In the genomic region with DNA sequence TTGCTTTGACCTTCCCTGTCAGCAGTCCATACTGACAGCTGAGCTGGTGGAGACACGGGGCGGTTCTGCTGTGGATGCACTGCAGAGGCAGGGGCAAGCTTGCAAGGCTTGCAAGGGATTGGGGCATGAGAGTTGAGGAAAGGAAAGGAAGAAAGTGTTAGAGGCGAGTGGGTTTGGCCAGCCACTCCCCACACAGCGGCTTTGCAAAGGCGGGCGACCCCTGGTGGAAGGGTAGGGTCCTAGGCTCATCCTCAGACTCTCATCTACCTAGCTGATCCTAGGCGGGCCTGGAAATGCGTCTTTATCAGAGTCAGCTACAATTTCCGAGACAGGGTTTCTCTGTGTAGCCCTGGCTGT, we compare ENCODE assay signal across 8 mouse cellular contexts. TPM values are rescaled to one million over a fixed set of nuclear protein-coding genes. Genes with fewer than 3 reads are reported as not detected.
DNase-seq lines count a peak whose midpoint lies in the region; ATAC-seq lines count a peak whose summit lies in the region.

No protein-coding gene starts in this region.

- H3K36me3 ChIP-seq in midbrain, embryonic 10.5 days, result no peaks in the 10 kb centered on the region
- no peaks in the 10 kb centered on the region for H3K36me3 ChIP-seq in midbrain, embryonic 16.5 days (ENCODE audit: control insufficient read depth, insufficient read depth, low read length)
- H3K36me3 ChIP-seq in intestine, embryonic 15.5 days, result no peaks in the 10 kb centered on the region
- H3K36me3 ChIP-seq in lung, embryonic 15.5 days, result no peaks in the 10 kb centered on the region

- H3K4me3 ChIP-seq in midbrain, embryonic 10.5 days, result peak overlapping the region; percentile 38
- H3K4me3 ChIP-seq in midbrain, embryonic 16.5 days (ENCODE audit: low read depth, low read length), result no peak overlapping the region
- H3K4me3 ChIP-seq in intestine, embryonic 15.5 days (replicated peaks), result 0 out of 2 replicates have a peak overlapping the region, but pooled peaks have one; percentile 19
- H3K4me3 ChIP-seq in lung, embryonic 15.5 days, result peak overlapping the region; percentile 20

- WGBS in midbrain, embryonic 10.5 days, result 4% methylated on average over 9 of the region's 9 CpGs
- WGBS in midbrain, embryonic 16.5 days, result 4% methylated on average over 9 of the region's 9 CpGs
- WGBS in intestine, embryonic 15.5 days, result 12% methylated on average over 9 of the region's 9 CpGs
- WGBS in lung, embryonic 15.5 days, result 5% methylated on average over 9 of the region's 9 CpGs

- ATAC-seq in midbrain, embryonic 16.5 days, result no peak
- ATAC-seq in granulocyte monocyte progenitor cell, adult 5-6 weeks (replicated peaks; ENCODE audit: poor library complexity, severe bottlenecking), result peak; percentile 41
- ATAC-seq in intestine, embryonic 15.5 days, result peak; percentile 32; the same call in 1 of the 2 replicates
- ATAC-seq in lung, embryonic 15.5 days (ENCODE audit: borderline replicate concordance, extremely low read depth, low FRiP score, low TSS enrichment), result peak; percentile 5; the same call in 1 of the 2 replicates

- no peak overlapping the region for H3K27ac ChIP-seq in midbrain, embryonic 10.5 days (replicated peaks)
- no peak overlapping the region for H3K27ac ChIP-seq in midbrain, embryonic 16.5 days (ENCODE audit: low read length)
- peak overlapping the region; percentile 57; the same call in 1 of the 2 replicates for H3K27ac ChIP-seq in intestine, embryonic 15.5 days
- H3K27ac ChIP-seq in lung, embryonic 15.5 days, result peak overlapping the region; percentile 50

- H3K9ac ChIP-seq in midbrain, embryonic 16.5 days (ENCODE audit: low read depth, low read length), result no peak overlapping the region
- no peak overlapping the region; the same call in 1 of the 2 replicates for H3K9ac ChIP-seq in intestine, embryonic 15.5 days
- H3K9ac ChIP-seq in lung, embryonic 15.5 days, result 0 out of 2 replicates have a peak overlapping the region, but pooled peaks have one; percentile 30

- H3K27me3 ChIP-seq in midbrain, embryonic 10.5 days (ENCODE audit: low read depth, poor library complexity, severe bottlenecking), result peaks cover 40% of the 10 kb centered on the region
- H3K27me3 ChIP-seq in midbrain, embryonic 16.5 days (ENCODE audit: control insufficient read depth, insufficient read depth, low read depth, low read length), result peaks cover 3% of the 10 kb centered on the region; the same call in 1 of the 2 replicates
- no peaks in the 10 kb centered on the region for H3K27me3 ChIP-seq in intestine, embryonic 15.5 days (replicated peaks)
- peaks cover 13% of the 10 kb centered on the region; the same call in 1 of the 2 replicates for H3K27me3 ChIP-seq in lung, embryonic 15.5 days

- no peaks in the 10 kb centered on the region for H3K9me3 ChIP-seq in midbrain, embryonic 10.5 days (replicated peaks)
- H3K9me3 ChIP-seq in midbrain, embryonic 16.5 days (replicated peaks; ENCODE audit: control insufficient read depth, low read length, poor library complexity, severe bottlenecking), result no peaks in the 10 kb centered on the region
- H3K9me3 ChIP-seq in intestine, embryonic 15.5 days, result no peaks in the 10 kb centered on the region
- H3K9me3 ChIP-seq in lung, embryonic 15.5 days, result no peaks in the 10 kb centered on the region

- DNase-seq in midbrain, embryonic 10.5 days (ENCODE audit: low spot score), result peak; percentile 79
- DNase-seq in brain, adult 2 months (ENCODE audit: low read depth, low spot score), result peak; percentile 48
- DNase-seq in ovary, postnatal 36 days (ENCODE audit: low spot score), result peak; percentile 84
- peak; percentile 87 for DNase-seq in urinary bladder, postnatal 14 days (ENCODE audit: low spot score)

- no peak overlapping the region for H3K4me2 ChIP-seq in midbrain, embryonic 16.5 days (ENCODE audit: low read length)
- peak overlapping the region; percentile 52 for H3K4me2 ChIP-seq in intestine, embryonic 15.5 days (replicated peaks)
- peak overlapping the region; percentile 48 for H3K4me2 ChIP-seq in lung, embryonic 15.5 days

- H3K4me1 ChIP-seq in midbrain, embryonic 10.5 days, result peaks cover 40% of the 10 kb centered on the region
- peaks cover 19% of the 10 kb centered on the region; the same call in 1 of the 2 replicates for H3K4me1 ChIP-seq in midbrain, embryonic 16.5 days (ENCODE audit: control insufficient read depth, insufficient read depth, low read length)
- H3K4me1 ChIP-seq in intestine, embryonic 15.5 days (replicated peaks), result peaks cover 19% of the 10 kb centered on the region
- peaks cover 68% of the 10 kb centered on the region for H3K4me1 ChIP-seq in lung, embryonic 15.5 days

RNA-seq across cellular contexts. Expression of a gene that starts 4.4 kb away (rescaled TPM):
- polyA plus RNA-seq in midbrain, embryonic 10.5 days (2016; fragmentation: Nextera tagmentation; extraction: Ambion mirVana), result 30.5 and 36.3 TPM in 2 replicates
- polyA plus RNA-seq in midbrain, embryonic 16.5 days (2015; fragmentation: Nextera tagmentation; extraction: Ambion mirVana), result 92.1 and 100 TPM in 2 replicates
- 97.0 and 99.2 TPM in 2 replicates for total RNA-seq in granulocyte monocyte progenitor cell, adult 5-6 weeks (2014; fragmentation: Nextera tagmentation)
- 67.6 and 71.6 TPM in 2 replicates for total RNA-seq in granulocyte monocyte progenitor cell, adult 5-6 weeks (2017)
- 23.9 and 25.1 TPM in 2 replicates for polyA plus RNA-seq in intestine, embryonic 15.5 days (2015; fragmentation: Nextera tagmentation; extraction: Ambion mirVana)
- polyA plus RNA-seq in lung, embryonic 15.5 days (2015; fragmentation: Nextera tagmentation; extraction: Ambion mirVana), result 38.7 and 42.2 TPM in 2 replicates

RNA-seq across cellular contexts. Expression of a gene that starts 15.0 kb away (rescaled TPM):
- 5.3 and 6.0 TPM in 2 replicates for polyA plus RNA-seq in midbrain, embryonic 10.5 days (2016; fragmentation: Nextera tagmentation; extraction: Ambion mirVana)
- 19.7 and 21.3 TPM in 2 replicates for polyA plus RNA-seq in midbrain, embryonic 16.5 days (2015; fragmentation: Nextera tagmentation; extraction: Ambion mirVana)
- 8.4 and 33.0 TPM in 2 replicates for total RNA-seq in granulocyte monocyte progenitor cell, adult 5-6 weeks (2014; fragmentation: Nextera tagmentation)
- 11.9 and 19.1 TPM in 2 replicates for total RNA-seq in granulocyte monocyte progenitor cell, adult 5-6 weeks (2017)
- polyA plus RNA-seq in intestine, embryonic 15.5 days (2015; fragmentation: Nextera tagmentation; extraction: Ambion mirVana), result 6.9 and 7.8 TPM in 2 replicates
- polyA plus RNA-seq in lung, embryonic 15.5 days (2015; fragmentation: Nextera tagmentation; extraction: Ambion mirVana), result 21.1 and 23.4 TPM in 2 replicates

RNA-seq across cellular contexts. Expression of a gene that starts 51.6 kb away (rescaled TPM):
- polyA plus RNA-seq in midbrain, embryonic 10.5 days (2016; fragmentation: Nextera tagmentation; extraction: Ambion mirVana), result 0.12 and 0.26 TPM in 2 replicates
- polyA plus RNA-seq in midbrain, embryonic 16.5 days (2015; fragmentation: Nextera tagmentation; extraction: Ambion mirVana), result 0.14 and 0.23 TPM in 2 replicates
- 0.53 and 2.8 TPM in 2 replicates for total RNA-seq in granulocyte monocyte progenitor cell, adult 5-6 weeks (2014; fragmentation: Nextera tagmentation)
- total RNA-seq in granulocyte monocyte progenitor cell, adult 5-6 weeks (2017), result 1.7 and 2.2 TPM in 2 replicates
- 0.09 and 0.21 TPM in 2 replicates for polyA plus RNA-seq in intestine, embryonic 15.5 days (2015; fragmentation: Nextera tagmentation; extraction: Ambion mirVana)
- 0.48 and 1.1 TPM in 2 replicates for polyA plus RNA-seq in lung, embryonic 15.5 days (2015; fragmentation: Nextera tagmentation; extraction: Ambion mirVana)

Comparison
In these comparisons a context has a peak if more than half of its experiments do, and no peak if none do; other contexts are left out.
1. H3K27ac ChIP-seq: peak in intestine, embryonic 15.5 days (single experiment) and lung, embryonic 15.5 days (single experiment); none in midbrain, embryonic 10.5 days (single experiment) and midbrain, embryonic 16.5 days (single experiment).
2. Peak in every context shown above with its lines, with median percentiles within 50 percentile points of each other: DNase-seq.